Mouse (Mus musculus): ENCODE data around the gene Hba-a1. TPM values are rescaled to one million over a fixed set of nuclear protein-coding genes. Genes with fewer than 3 reads are reported as not detected.

The Hba-a1 gene
- total RNA-seq (2017) = 18.1 and 30.7 TPM in 2 replicates

- ATAC-seq (replicated peaks; ENCODE audit: low read depth, poor library complexity, severe bottlenecking) = peak; percentile 69
These were observed at the start of gene Hba-a1 for GRCm38 (mm10) chr11:32283091-32283777. Gene Hba-a1, plus strand, starts transcription at chr11:32283511.

- no peak for ATAC-seq (replicated peaks; ENCODE audit: low read depth, poor library complexity, severe bottlenecking)
These were observed 49.4 kb upstream of the Hba-a1 start for GRCm38 (mm10) chr11:32233895-32234294.

- ATAC-seq (replicated peaks; ENCODE audit: low read depth, poor library complexity, severe bottlenecking) = no peak
These were observed 48.4 kb upstream of the Hba-a1 start for GRCm38 (mm10) chr11:32234816-32235485.

- ATAC-seq (replicated peaks; ENCODE audit: low read depth, poor library complexity, severe bottlenecking) = no peak
These were observed 47.7 kb upstream of the Hba-a1 start for GRCm38 (mm10) chr11:32235646-32236045.

- ATAC-seq (replicated peaks; ENCODE audit: low read depth, poor library complexity, severe bottlenecking) = no peak
These were observed 47.2 kb upstream of the Hba-a1 start for GRCm38 (mm10) chr11:32236132-32236531.

GRCm38 (mm10) chr11:32236712-32237410, 46.5 kb upstream of the Hba-a1 start:
- ATAC-seq (replicated peaks; ENCODE audit: low read depth, poor library complexity, severe bottlenecking) = peak; percentile 55

GRCm38 (mm10) chr11:32237411-32237795, 45.9 kb upstream of the Hba-a1 start:
- ATAC-seq (replicated peaks; ENCODE audit: low read depth, poor library complexity, severe bottlenecking) = no peak

GRCm38 (mm10) chr11:32238093-32238860, 45.0 kb upstream of the Hba-a1 start:
- peak; percentile 94 for ATAC-seq (replicated peaks; ENCODE audit: low read depth, poor library complexity, severe bottlenecking)

- no peak for ATAC-seq (replicated peaks; ENCODE audit: low read depth, poor library complexity, severe bottlenecking)
These were observed 41.9 kb upstream of the Hba-a1 start for GRCm38 (mm10) chr11:32241391-32241790.

- no peak for ATAC-seq (replicated peaks; ENCODE audit: low read depth, poor library complexity, severe bottlenecking)
These were observed 41.1 kb upstream of the Hba-a1 start for GRCm38 (mm10) chr11:32242209-32242608.

GRCm38 (mm10) chr11:32243205-32243955, 39.9 kb upstream of the Hba-a1 start:
- no peak for ATAC-seq (replicated peaks; ENCODE audit: low read depth, poor library complexity, severe bottlenecking)

- no peak for ATAC-seq (replicated peaks; ENCODE audit: low read depth, poor library complexity, severe bottlenecking)
These were observed 39.2 kb upstream of the Hba-a1 start for GRCm38 (mm10) chr11:32244064-32244463.

GRCm38 (mm10) chr11:32244617-32245016, 38.7 kb upstream of the Hba-a1 start:
- no peak for ATAC-seq (replicated peaks; ENCODE audit: low read depth, poor library complexity, severe bottlenecking)

GRCm38 (mm10) chr11:32245614-32246013, 37.7 kb upstream of the Hba-a1 start:
- peak; percentile 79 for ATAC-seq (replicated peaks; ENCODE audit: low read depth, poor library complexity, severe bottlenecking)

GRCm38 (mm10) chr11:32247068-32247467, 36.2 kb upstream of the Hba-a1 start:
- peak; percentile 63 for ATAC-seq (replicated peaks; ENCODE audit: low read depth, poor library complexity, severe bottlenecking)

- ATAC-seq (replicated peaks; ENCODE audit: low read depth, poor library complexity, severe bottlenecking) = no peak
These were observed 35.0 kb upstream of the Hba-a1 start for GRCm38 (mm10) chr11:32248350-32248749.

GRCm38 (mm10) chr11:32250880-32251763, 32.2 kb upstream of the Hba-a1 start:
- ATAC-seq (replicated peaks; ENCODE audit: low read depth, poor library complexity, severe bottlenecking) = peak; percentile 44

- no peak for ATAC-seq (replicated peaks; ENCODE audit: low read depth, poor library complexity, severe bottlenecking)
These were observed 30.2 kb upstream of the Hba-a1 start for GRCm38 (mm10) chr11:32253121-32253520.

- ATAC-seq (replicated peaks; ENCODE audit: low read depth, poor library complexity, severe bottlenecking) = no peak
These were observed 27.2 kb upstream of the Hba-a1 start for GRCm38 (mm10) chr11:32256146-32256545.
